In genomic region chr2:149625626-149626025, GRCm38 (mm10) we compare ENCODE assay signal across 9 mouse cellular contexts.
DNase-seq lines count a peak whose midpoint lies in the region; ATAC-seq and TF ChIP-seq lines count a peak whose summit lies in the region.
"Had no signal": no experiment of that assay in that cellular context is flagged by ENCODE, and none has a peak within 500 bp of the region (broad histone marks: within the 10 kb centered on the region; RNA-seq: fewer than 3 reads in every experiment).

No protein-coding gene starts in this region.

- TF ChIP-seq POLR2A in heart, adult 2 months (IDR thresholded peaks at IDR 0.05; ENCODE audit: insufficient read depth, low read depth, low read length) = no peak

- H3K36me3 ChIP-seq in heart, adult 2 months (ENCODE audit: control insufficient read depth, insufficient read depth, low read length) = no peaks in the 10 kb centered on the region
- H3K36me3 ChIP-seq in heart, embryonic 11.5 days (ENCODE audit: control insufficient read depth, insufficient read depth, low read length) = no peaks in the 10 kb centered on the region

- H3K4me1 ChIP-seq in heart, adult 2 months (ENCODE audit: control insufficient read depth, insufficient read depth, low read length) = no peaks in the 10 kb centered on the region
- no peaks in the 10 kb centered on the region for H3K4me1 ChIP-seq in heart, embryonic 11.5 days (ENCODE audit: control insufficient read depth, insufficient read depth, low read length)

- no peak for TF ChIP-seq CTCF in heart, adult 2 months (IDR thresholded peaks at IDR 0.05)

- 6% methylated on average over 1 of the region's 1 CpGs for WGBS in heart, adult 2 months
- WGBS in heart, embryonic 11.5 days (ENCODE audit: insufficient replicate concordance) = 40% methylated on average over 1 of the region's 1 CpGs

- TF ChIP-seq EP300 in heart, adult 2 months (IDR thresholded peaks at IDR 0.05; ENCODE audit: insufficient read depth, low read depth, low read length) = no peak

- H3K9ac ChIP-seq in heart, adult 2 months (ENCODE audit: low read depth, low read length) = no peak overlapping the region
- no peak overlapping the region for H3K9ac ChIP-seq in heart, embryonic 11.5 days (ENCODE audit: low read depth, low read length)

- intact Hi-C loops in heart, adult 2 months (cut with DNase I) = no loop called here

- no peaks in the 10 kb centered on the region for H3K79me2 ChIP-seq in heart, adult 2 months (replicated peaks; ENCODE audit: control insufficient read depth, insufficient read depth, low read length)

- no peaks in the 10 kb centered on the region for H3K9me3 ChIP-seq in heart, embryonic 11.5 days (replicated peaks; ENCODE audit: control insufficient read depth, low read length)

- DNase-seq in heart, adult 2 months = peak; percentile 25 to 49
- DNase-seq in ovary, postnatal 14 days (ENCODE audit: low spot score) = peak; percentile 27
- DNase-seq in ovary, postnatal 10 days (ENCODE audit: low spot score) = no peak
- DNase-seq in fat pad, adult 2 months (ENCODE audit: extremely low read depth, low read depth, low spot score) = peak; percentile 62
- DNase-seq in lung, postnatal 14 days = peak; percentile 1
- no peak for DNase-seq in spleen, postnatal 36 days (ENCODE audit: low spot score in 2 of 2)
- DNase-seq: gastrocnemius, postnatal 14 days had no signal

- H3K27ac ChIP-seq in heart, adult 2 months = no peak overlapping the region
- H3K27ac ChIP-seq in heart, embryonic 11.5 days (ENCODE audit: low read depth, low read length) = no peak overlapping the region

- H3K4me3 ChIP-seq in heart, adult 2 months = no peak overlapping the region
- no peak overlapping the region for H3K4me3 ChIP-seq in heart, embryonic 11.5 days (ENCODE audit: low read depth, low read length)

- no peaks in the 10 kb centered on the region for H3K27me3 ChIP-seq in heart, adult 2 months (ENCODE audit: control insufficient read depth, insufficient read depth, low read length)
- H3K27me3 ChIP-seq in heart, embryonic 11.5 days (ENCODE audit: control insufficient read depth, insufficient read depth, low read length) = no peaks in the 10 kb centered on the region

- no peak for ATAC-seq in heart, embryonic 11.5 days (replicated peaks; ENCODE audit: insufficient number of reproducible peaks, low FRiP score, low TSS enrichment)
- no peak for ATAC-seq in megakaryocyte progenitor cell, adult 5-6 weeks (replicated peaks; ENCODE audit: poor library complexity)

- no peak overlapping the region for H3K4me2 ChIP-seq in heart, embryonic 11.5 days

Comparison
In these comparisons a context has a peak if more than half of its experiments do, and no peak if none do; other contexts are left out.
1. DNase-seq: peak in heart, adult 2 months (2 of 2), ovary, postnatal 14 days (single experiment), fat pad, adult 2 months (single experiment) and lung, postnatal 14 days (single experiment); none in ovary, postnatal 10 days (single experiment) and spleen, postnatal 36 days (0 of 2).